Mouse (Mus musculus): ENCODE data around the gene Ccdc175. TPM values are rescaled to one million over a fixed set of nuclear protein-coding genes. Genes with fewer than 3 reads are reported as not detected.

The Ccdc175 gene
- polyA plus RNA-seq, 1 experiment: not detected

GRCm38 (mm10) chr12:72200828-72201227 lies 16.0 kb upstream of the Ccdc175 start:
- H3K36me3 ChIP-seq (ENCODE audit: control insufficient read depth): no peaks in the 10 kb centered on the region
- H3K4me3 ChIP-seq (replicated peaks): no peak overlapping the region
- peaks cover 8% of the 10 kb centered on the region; the same call in 1 of the 2 replicates for H3K9me3 ChIP-seq (ENCODE audit: control insufficient read depth, low read length)
- no peaks in the 10 kb centered on the region for H3K27me3 ChIP-seq (ENCODE audit: control insufficient read depth)
- H3K4me1 ChIP-seq (ENCODE audit: control insufficient read depth): no peaks in the 10 kb centered on the region
- TF ChIP-seq TAL1 (IDR thresholded peaks at IDR 0.05; ENCODE audit: low read length) (no peak), GATA1 (IDR thresholded peaks at IDR 0.05; ENCODE audit: low read length) (no peak)

GRCm38 (mm10) chr12:72197925-72198486 lies 13.2 kb upstream of the Ccdc175 start:
- Histone ChIP-seq H3K4me3 (replicated peaks) (no peak overlapping the region), H3K36me3 (ENCODE audit: control insufficient read depth) (no peaks in the 10 kb centered on the region), H3K9me3 (ENCODE audit: control insufficient read depth, low read length) (peaks cover 8% of the 10 kb centered on the region; the same call in 1 of the 2 replicates), H3K4me1 (ENCODE audit: control insufficient read depth) (no peaks in the 10 kb centered on the region), H3K27me3 (ENCODE audit: control insufficient read depth) (no peaks in the 10 kb centered on the region)
- TF ChIP-seq GATA1 (IDR thresholded peaks at IDR 0.05; ENCODE audit: low read length) (no peak), TAL1 (IDR thresholded peaks at IDR 0.05; ENCODE audit: low read length) (no peak)

- H3K27me3 ChIP-seq (ENCODE audit: control insufficient read depth): no peaks in the 10 kb centered on the region
- H3K36me3 ChIP-seq (ENCODE audit: control insufficient read depth): no peaks in the 10 kb centered on the region
- no peak overlapping the region for H3K4me3 ChIP-seq (replicated peaks)
- H3K4me1 ChIP-seq (ENCODE audit: control insufficient read depth): no peaks in the 10 kb centered on the region
- peaks cover 4% of the 10 kb centered on the region; the same call in 1 of the 2 replicates for H3K9me3 ChIP-seq (ENCODE audit: control insufficient read depth, low read length)
- TF ChIP-seq GATA1 (IDR thresholded peaks at IDR 0.05; ENCODE audit: low read length): no peak
- TF ChIP-seq TAL1 (IDR thresholded peaks at IDR 0.05; ENCODE audit: low read length): no peak
These were observed 12.6 kb upstream of the Ccdc175 start for GRCm38 (mm10) chr12:72197434-72197833.

- TF ChIP-seq GATA1 (IDR thresholded peaks at IDR 0.05; ENCODE audit: low read length) (no peak), TAL1 (IDR thresholded peaks at IDR 0.05; ENCODE audit: low read length) (no peak)
- H3K9me3 ChIP-seq (ENCODE audit: control insufficient read depth, low read length): peaks cover 7% of the 10 kb centered on the region; the same call in 1 of the 2 replicates
- no peak overlapping the region for H3K4me3 ChIP-seq (replicated peaks)
- no peaks in the 10 kb centered on the region for H3K4me1 ChIP-seq (ENCODE audit: control insufficient read depth)
- H3K36me3 ChIP-seq (ENCODE audit: control insufficient read depth): no peaks in the 10 kb centered on the region
- no peaks in the 10 kb centered on the region for H3K27me3 ChIP-seq (ENCODE audit: control insufficient read depth)
These were observed 5.3 kb downstream of the Ccdc175 start for GRCm38 (mm10) chr12:72179561-72179960.

GRCm38 (mm10) chr12:72178322-72178721 lies 6.5 kb downstream of the Ccdc175 start:
- H3K4me1 ChIP-seq (ENCODE audit: control insufficient read depth): no peaks in the 10 kb centered on the region
- no peak for TF ChIP-seq TAL1 (IDR thresholded peaks at IDR 0.05; ENCODE audit: low read length)
- no peak for TF ChIP-seq GATA1 (IDR thresholded peaks at IDR 0.05; ENCODE audit: low read length)

GRCm38 (mm10) chr12:72158421-72158820 lies 26.4 kb downstream of the Ccdc175 start:
- H3K36me3 ChIP-seq (ENCODE audit: control insufficient read depth): no peaks in the 10 kb centered on the region
- H3K4me1 ChIP-seq (ENCODE audit: control insufficient read depth): no peaks in the 10 kb centered on the region
- TF ChIP-seq GATA1 (IDR thresholded peaks at IDR 0.05; ENCODE audit: low read length) (no peak), TAL1 (IDR thresholded peaks at IDR 0.05; ENCODE audit: low read length) (no peak)
- H3K9me3 ChIP-seq (ENCODE audit: control insufficient read depth, low read length): peaks cover 3% of the 10 kb centered on the region; the same call in 1 of the 2 replicates
- H3K4me3 ChIP-seq (replicated peaks): no peak overlapping the region
- no peaks in the 10 kb centered on the region for H3K27me3 ChIP-seq (ENCODE audit: control insufficient read depth)

More at GRCm38 (mm10) chr12:72178322-72178721, 6.5 kb downstream of the Ccdc175 start:
- Histone ChIP-seq H3K36me3 (ENCODE audit: control insufficient read depth) (no peaks in the 10 kb centered on the region), H3K4me3 (replicated peaks) (no peak overlapping the region), H3K27me3 (ENCODE audit: control insufficient read depth) (no peaks in the 10 kb centered on the region), H3K9me3 (ENCODE audit: control insufficient read depth, low read length) (peaks cover 7% of the 10 kb centered on the region; the same call in 1 of the 2 replicates)

- TF ChIP-seq TAL1 (IDR thresholded peaks at IDR 0.05; ENCODE audit: low read length) (no peak), GATA1 (IDR thresholded peaks at IDR 0.05; ENCODE audit: low read length) (no peak)
- Histone ChIP-seq H3K27me3 (ENCODE audit: control insufficient read depth) (no peaks in the 10 kb centered on the region), H3K4me1 (ENCODE audit: control insufficient read depth) (no peaks in the 10 kb centered on the region), H3K9me3 (ENCODE audit: control insufficient read depth, low read length) (no peaks in the 10 kb centered on the region), H3K36me3 (ENCODE audit: control insufficient read depth) (no peaks in the 10 kb centered on the region), H3K4me3 (replicated peaks) (no peak overlapping the region)
These were observed 34.0 kb downstream of the Ccdc175 start for GRCm38 (mm10) chr12:72150786-72151185.

- Histone ChIP-seq H3K4me3 (replicated peaks) (no peak overlapping the region), H3K9me3 (ENCODE audit: control insufficient read depth, low read length) (peaks cover 4% of the 10 kb centered on the region), H3K27me3 (ENCODE audit: control insufficient read depth) (no peaks in the 10 kb centered on the region), H3K4me1 (ENCODE audit: control insufficient read depth) (no peaks in the 10 kb centered on the region), H3K36me3 (ENCODE audit: control insufficient read depth) (no peaks in the 10 kb centered on the region)
- TF ChIP-seq TAL1 (IDR thresholded peaks at IDR 0.05; ENCODE audit: low read length) (no peak), GATA1 (IDR thresholded peaks at IDR 0.05; ENCODE audit: low read length) (no peak)
These were observed 55.6 kb downstream of the Ccdc175 start for GRCm38 (mm10) chr12:72129203-72129602.

- Histone ChIP-seq H3K36me3 (ENCODE audit: control insufficient read depth) (no peaks in the 10 kb centered on the region), H3K27me3 (ENCODE audit: control insufficient read depth) (no peaks in the 10 kb centered on the region), H3K4me1 (ENCODE audit: control insufficient read depth) (no peaks in the 10 kb centered on the region), H3K9me3 (ENCODE audit: control insufficient read depth, low read length) (no peaks in the 10 kb centered on the region), H3K4me3 (replicated peaks) (no peak overlapping the region)
- no peak for TF ChIP-seq GATA1 (IDR thresholded peaks at IDR 0.05; ENCODE audit: low read length)
- TF ChIP-seq TAL1 (IDR thresholded peaks at IDR 0.05; ENCODE audit: low read length): no peak
These were observed 69.0 kb downstream of the Ccdc175 start for GRCm38 (mm10) chr12:72115686-72116345.
